Mouse (Mus musculus) gastrocnemius, adult 8-10 months (tissue): ENCODE measurements around the gene 1700020D05Rik. TPM values are rescaled to one million over a fixed set of nuclear protein-coding genes. Genes with fewer than 3 reads are reported as not detected.

Source experiments
- DNase-seq, 2 experiments: peaks; one replicate each; pipeline ENCODE4 v3.0.0; 2022; ENCODE audit warnings: low spot score in 2 of 2
- total RNA-seq, 4 experiments: library from RNA; stranded (reverse); gene quantifications; 2 replicates each; pipeline ENCODE4 v1.2.4; 2022

Gene 1700020D05Rik
- total RNA-seq, 4 experiments from 2014 or later = 0.31 to 0.67 (median 0.47) TPM; not detected in 1

GRCm38 (mm10) chr19:5455568-5455967 lies 48.0 kb downstream of the 1700020D05Rik start:
- no peak for DNase-seq

- no peak for DNase-seq
Measured at GRCm38 (mm10) chr19:5455037-5455436, 48.5 kb downstream of the 1700020D05Rik start.

Other genes with a start within 250 kb of the 1700020D05Rik start
- gene Pacs1, start 230.7 kb downstream of the 1700020D05Rik start, total RNA-seq = 1 to 10 TPM; 4.5 to 6.6 (median 5.4) TPM
- 10 to 100 TPM; 59.7 to 74.1 (median 62.9) TPM for gene Sf3b2, start 208.3 kb downstream of the 1700020D05Rik start, total RNA-seq
- gene Gal3st3, start 205.5 kb downstream of the 1700020D05Rik start, total RNA-seq = under 1 TPM in 1 of 4 experiments, not detected in 3; 0.17 TPM
- gene Catsper1, start 168.0 kb downstream of the 1700020D05Rik start, total RNA-seq = not detected
- 10 to 100 TPM; 44.0 to 55.9 (median 44.9) TPM for gene Cst6, start 154.2 kb downstream of the 1700020D05Rik start, total RNA-seq
- gene Eif1ad, start 137.0 kb downstream of the 1700020D05Rik start, total RNA-seq = 10 to 100 TPM; 16.3 to 18.8 (median 17.9) TPM
- 100 to 1,000 TPM; 122 to 146 (median 135) TPM for gene Banf1, start 136.6 kb downstream of the 1700020D05Rik start, total RNA-seq
- 10 to 100 TPM; 40.2 to 52.1 (median 45.3) TPM for gene Sart1, start 115.1 kb downstream of the 1700020D05Rik start, total RNA-seq
- 1 to 10 TPM in 3 of 4 experiments, under 1 TPM in 1; 0.96 to 2.4 (median 2.0) TPM for gene Tsga10ip, start 101.3 kb downstream of the 1700020D05Rik start, total RNA-seq
- 100 to 1,000 TPM; 727 to 752 (median 743) TPM for gene Drap1, start 78.8 kb downstream of the 1700020D05Rik start, total RNA-seq
- gene AI837181, start 78.6 kb downstream of the 1700020D05Rik start, total RNA-seq = 10 to 100 TPM; 33.7 to 38.3 (median 35.8) TPM
- gene Fosl1, start 56.2 kb downstream of the 1700020D05Rik start, total RNA-seq = not detected
- 1 to 10 TPM; 5.5 to 8.1 (median 6.3) TPM for gene Ccdc85b, start 45.9 kb downstream of the 1700020D05Rik start, total RNA-seq
- gene Fibp, start 43.2 kb downstream of the 1700020D05Rik start, total RNA-seq = 10 to 100 TPM; 29.2 to 35.1 (median 32.8) TPM
- not detected for gene Ctsw, start 35.3 kb downstream of the 1700020D05Rik start, total RNA-seq
- 1 to 10 TPM; 3.2 to 6.1 (median 3.8) TPM for gene Efemp2, start 29.8 kb downstream of the 1700020D05Rik start, total RNA-seq
- gene Mus81, start 15.4 kb downstream of the 1700020D05Rik start, total RNA-seq = 10 to 100 TPM; 18.5 to 22.8 (median 21.2) TPM
- 10 to 100 TPM; 44.8 to 57.2 (median 51.2) TPM for gene Cfl1, start 13.3 kb downstream of the 1700020D05Rik start, total RNA-seq
- 1 to 10 TPM; 5.3 to 6.4 (median 5.9) TPM for gene Snx32, start 6.8 kb upstream of the 1700020D05Rik start, total RNA-seq
- gene Ovol1, start 56.9 kb upstream of the 1700020D05Rik start, total RNA-seq = not detected
- 1 to 10 TPM; 2.0 to 2.6 (median 2.5) TPM for gene Ap5b1, start 64.2 kb upstream of the 1700020D05Rik start, total RNA-seq
- 10 to 100 TPM; 40.5 to 63.8 (median 50.9) TPM for gene Rnaseh2c, start 98.1 kb upstream of the 1700020D05Rik start, total RNA-seq
- gene Kat5, start 106.5 kb upstream of the 1700020D05Rik start, total RNA-seq = 10 to 100 TPM; 17.2 to 23.9 (median 21.6) TPM
- gene Rela, start 133.7 kb upstream of the 1700020D05Rik start, total RNA-seq = 10 to 100 TPM; 13.8 to 20.5 (median 15.0) TPM
- 1 to 10 TPM; 2.1 to 6.9 (median 6.3) TPM for gene Sipa1, start 159.9 kb upstream of the 1700020D05Rik start, total RNA-seq
- gene Map3k11, start 185.0 kb upstream of the 1700020D05Rik start, total RNA-seq = 1 to 10 TPM; 7.1 to 8.7 (median 8.1) TPM
- gene Pcnx3, start 185.1 kb upstream of the 1700020D05Rik start, total RNA-seq = 10 to 100 TPM; 11.8 to 15.2 (median 13.7) TPM
- not detected for gene Kcnk7, start 200.6 kb upstream of the 1700020D05Rik start, total RNA-seq
- 100 to 1,000 TPM; 195 to 259 (median 242) TPM for gene Ehbp1l1, start 222.5 kb upstream of the 1700020D05Rik start, total RNA-seq
- gene Fam89b, start 225.9 kb upstream of the 1700020D05Rik start, total RNA-seq = 10 to 100 TPM; 17.0 to 18.5 (median 18.2) TPM
- 10 to 100 TPM; 32.6 to 42.8 (median 39.2) TPM for gene Ltbp3, start 237.1 kb upstream of the 1700020D05Rik start, total RNA-seq